Mouse (Mus musculus): ENCODE measurements around the gene Ubtd2.
A peak's percentile ranks its signal among the peaks of the same experiment; 100 is the strongest.

The Ubtd2 gene

DNA sequence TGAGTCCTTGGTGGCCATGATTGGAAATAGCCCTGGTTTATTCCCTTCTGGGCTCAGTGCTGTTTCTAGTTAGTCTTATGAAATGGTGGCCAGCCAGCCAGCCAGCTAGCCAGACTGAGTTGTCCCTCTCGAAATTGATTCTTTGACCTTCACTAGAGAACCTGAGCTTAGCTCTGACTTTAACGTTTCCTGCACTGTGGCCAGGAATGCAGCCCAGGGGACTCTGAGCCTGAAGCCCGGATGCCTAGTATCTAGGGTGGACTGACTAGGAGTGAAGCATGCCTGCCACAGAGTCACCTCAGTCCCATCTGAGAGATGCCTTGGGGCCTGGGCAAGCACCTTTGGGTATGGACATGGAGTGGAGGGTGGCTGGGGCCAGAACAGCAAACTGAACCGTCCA is 109.5 kb downstream of the Ubtd2 start:
- no peak for DNase-seq (ENCODE audit: low read depth)

DNA sequence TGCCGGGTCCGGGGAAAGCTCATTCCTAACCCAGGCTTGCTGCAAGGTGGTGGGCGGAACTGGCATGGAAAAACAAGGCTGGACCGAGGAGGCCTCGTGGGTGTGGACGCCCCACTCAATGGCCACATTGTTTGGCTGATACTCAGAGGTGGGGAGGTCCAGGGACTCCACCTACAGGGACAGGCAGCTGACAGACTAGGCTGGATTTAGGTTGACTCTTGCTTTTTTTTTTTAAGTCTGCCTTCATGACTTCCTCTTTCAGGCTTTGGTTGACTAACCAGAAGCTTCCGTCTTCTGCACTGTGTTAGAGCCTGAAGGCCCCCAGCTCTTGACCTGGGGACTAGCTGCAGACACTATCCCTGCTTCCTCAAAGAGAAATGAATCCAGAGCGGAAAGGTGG is 109.9 kb downstream of the Ubtd2 start:
- DNase-seq (ENCODE audit: low read depth), result peak; percentile 74

DNA sequence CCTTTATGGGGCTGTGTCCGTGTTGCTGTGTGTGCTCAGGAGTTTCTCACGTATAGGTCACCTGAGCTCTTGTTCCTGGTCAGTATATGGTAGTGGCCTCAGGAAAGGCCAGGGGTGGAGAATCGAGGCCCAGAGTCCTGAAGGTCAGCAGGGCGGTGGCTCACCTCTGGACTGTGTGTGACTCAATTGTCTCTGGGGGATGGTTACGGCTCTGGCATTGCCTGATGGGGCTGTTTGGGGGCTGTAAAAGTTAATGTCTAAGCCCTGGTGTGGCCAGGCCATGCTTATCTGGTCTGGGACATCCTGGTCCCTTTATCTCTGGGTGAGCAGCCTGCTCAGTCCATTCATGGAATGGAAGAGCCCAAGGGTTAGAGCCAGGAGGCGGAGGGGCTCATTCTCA is 111.0 kb downstream of the Ubtd2 start:
- DNase-seq (ENCODE audit: low read depth), result no peak
